Mouse (Mus musculus) hindbrain, postnatal 0 days (tissue): ENCODE data around the gene Col6a1. TPM values are rescaled to one million over a fixed set of nuclear protein-coding genes. Genes with fewer than 3 reads are reported as not detected.

ENCODE experiments used
- ATAC-seq: fragments of 200-750 bp; cut with Nextera tagmentation; 2 replicates; pipeline ENCODE4 v1.8.0; 2017; ENCODE audit warnings: mild to moderate bottlenecking, moderate TSS enrichment, moderate library complexity
- DNase-seq: peaks from one replicate; pipeline ENCODE4 v3.0.0-alpha.2; 2015; ENCODE audit warnings: low spot score
- H3K27ac ChIP-seq: fragments of 300-500 bp; sonication (generic); 2 replicates; pipeline ENCODE4 v1.5.1; 2014; ENCODE audit warnings: mild to moderate bottlenecking
- H3K27me3 ChIP-seq: fragments of 300-500 bp; sonication (generic); 2 replicates; pipeline ENCODE4 v1.6.1; 2014; ENCODE audit warnings: low read length, mixed read lengths; ENCODE audit not compliant: insufficient read depth
- H3K36me3 ChIP-seq: fragments of 300-500 bp; sonication (generic); 2 replicates; pipeline ENCODE4 v1.6.1; 2014; ENCODE audit warnings: low read length, mixed read lengths; ENCODE audit not compliant: insufficient read depth
- H3K4me1 ChIP-seq: fragments of 300-500 bp; sonication (generic); 2 replicates; pipeline ENCODE4 v1.6.1; 2014; ENCODE audit warnings: antibody characterized with exemption, low read length, mixed read lengths; ENCODE audit not compliant: insufficient read depth
- H3K4me2 ChIP-seq: fragments of 300-500 bp; sonication (generic); 2 replicates; pipeline ENCODE4 v1.6.1; 2014; ENCODE audit warnings: low read depth, mild to moderate bottlenecking, low read length, moderate library complexity, mixed read lengths
- H3K4me3 ChIP-seq: fragments of 300-500 bp; sonication (generic); 2 replicates; pipeline ENCODE4 v1.5.1; 2014; ENCODE audit warnings: low read length
- H3K9ac ChIP-seq: fragments of 300-500 bp; sonication (generic); replicated peaks from 2 replicates; pipeline ENCODE4 v1.6.1; 2014; ENCODE audit warnings: mild to moderate bottlenecking, low read length, moderate library complexity, mixed read lengths
- H3K9me3 ChIP-seq: fragments of 300-500 bp; sonication (generic); 2 replicates; pipeline ENCODE4 v1.6.1; 2016; ENCODE audit warnings: low read length, mixed read lengths
- CTCF ChIP-seq: IDR thresholded peaks from 2 replicates; pipeline ENCODE4 v1.5.1; 2016; ENCODE audit warnings: antibody characterized with exemption, control low read depth, low read depth
- WGBS: fragments of 180-500 bp; shearing (Covaris S2); extraction: QIAGEN DNeasy Blood & Tissue Kit; methylation state at CpG from one replicate; pipeline ENCODE4 v1.1.7; 2014; 5-methylcytosine and 5-hydroxymethylcytosine counted together
- polyA plus RNA-seq: library from polyadenylated mRNA; unstranded; fragments of >200 nt; fragmentation: Nextera tagmentation; extraction: Ambion mirVana; gene quantifications from 2 replicates; pipeline ENCODE4 v1.2.1, GENCODE M21; 2015
- total RNA-seq: library from RNA; depleted of rRNA; stranded (reverse); fragments of >200 nt; gene quantifications from 2 replicates; pipeline ENCODE4 v1.2.3, GENCODE M21; 2014; rRNA removed

Col6a1 gene
- 33.5 and 39.0 TPM in 2 replicates for total RNA-seq
- 23.2 and 27.0 TPM in 2 replicates for polyA plus RNA-seq

DNA sequence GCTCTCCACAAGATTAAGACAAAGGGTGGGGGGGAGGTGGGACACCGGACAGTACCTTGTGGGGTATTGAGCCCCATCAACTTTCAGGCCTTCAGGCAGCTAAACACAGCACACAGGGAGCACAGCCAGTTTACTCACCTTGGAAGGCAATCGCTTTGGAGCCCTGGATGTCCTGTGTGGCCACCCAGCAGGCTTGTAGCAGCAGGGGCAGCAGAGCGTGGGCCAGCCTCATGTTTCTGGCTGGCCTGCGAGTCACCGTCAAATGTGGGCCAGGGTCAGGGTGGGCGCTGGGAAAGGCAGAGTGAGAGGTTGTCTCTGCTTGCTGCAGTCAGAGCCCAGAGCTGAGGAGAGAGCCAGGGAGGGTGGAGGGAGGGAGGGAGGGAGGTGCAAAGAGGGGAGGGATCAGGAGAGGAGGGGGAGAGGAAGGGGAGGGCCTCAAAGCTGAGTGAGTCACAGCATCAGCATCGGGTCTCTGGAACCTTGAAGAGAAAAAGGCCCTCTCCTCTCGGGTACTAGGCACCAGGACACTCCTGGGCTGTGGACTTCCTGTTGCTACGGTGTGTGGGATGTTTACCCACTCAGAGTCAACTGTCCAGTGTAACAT is at the start of gene Col6a1:
Gene Col6a1, minus strand, starts transcription at position 487 of the 604 bp plus-strand sequence.
- peak within 1 kb of the TSS; percentile 4; the same call in 1 of the 2 replicates for H3K4me2 ChIP-seq
- H3K4me3 ChIP-seq = no peak within 1 kb of the TSS

DNA sequence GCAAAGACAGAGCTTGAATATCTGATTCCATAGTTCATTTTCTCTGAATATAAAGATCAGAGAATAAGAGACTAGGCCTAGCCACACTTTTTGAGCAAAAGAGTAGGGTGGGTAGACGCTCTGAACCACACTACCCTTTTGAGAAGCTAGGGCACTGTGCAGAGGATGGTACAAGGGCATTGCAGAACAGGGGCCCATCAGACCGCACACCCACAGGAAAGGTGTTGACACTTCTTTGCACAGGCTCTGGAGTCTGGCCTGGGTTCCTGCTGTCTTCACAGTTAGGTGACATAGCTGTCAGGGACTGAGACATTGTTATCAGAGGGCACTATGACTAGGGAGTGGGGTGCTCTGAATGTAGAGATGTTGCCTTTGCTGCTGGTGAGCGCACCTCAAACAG is 45.7 kb upstream of the Col6a1 start:
- no peak for ATAC-seq
- WGBS = 96% methylated on average over 3 of the region's 3 CpGs
- Histone ChIP-seq H3K9me3 (no peaks in the 10 kb centered on the region), H3K4me2 (no peak overlapping the region), H3K27me3 (no peaks in the 10 kb centered on the region), H3K4me1 (no peaks in the 10 kb centered on the region), H3K27ac (no peak overlapping the region), H3K9ac (no peak overlapping the region), H3K36me3 (peaks cover 14% of the 10 kb centered on the region; the same call in 1 of the 2 replicates), H3K4me3 (no peak overlapping the region)
- no peak for DNase-seq
- TF ChIP-seq CTCF = no peak

More for the DNA sequence above, at the start of gene Col6a1:
- 33% methylated on average over 9 of the region's 9 CpGs for WGBS
- Histone ChIP-seq H3K4me1 (no peaks in the 10 kb centered on the region; the same call in 1 of the 2 replicates), H3K9ac (no peak within 1 kb of the TSS), H3K9me3 (no peaks in the 10 kb centered on the region), H3K36me3 (no peaks in the 10 kb centered on the region), H3K27ac (no peak within 1 kb of the TSS), H3K27me3 (no peaks in the 10 kb centered on the region)
- ATAC-seq = no peak
- no peak for TF ChIP-seq CTCF
- DNase-seq = peak; percentile 8

DNA sequence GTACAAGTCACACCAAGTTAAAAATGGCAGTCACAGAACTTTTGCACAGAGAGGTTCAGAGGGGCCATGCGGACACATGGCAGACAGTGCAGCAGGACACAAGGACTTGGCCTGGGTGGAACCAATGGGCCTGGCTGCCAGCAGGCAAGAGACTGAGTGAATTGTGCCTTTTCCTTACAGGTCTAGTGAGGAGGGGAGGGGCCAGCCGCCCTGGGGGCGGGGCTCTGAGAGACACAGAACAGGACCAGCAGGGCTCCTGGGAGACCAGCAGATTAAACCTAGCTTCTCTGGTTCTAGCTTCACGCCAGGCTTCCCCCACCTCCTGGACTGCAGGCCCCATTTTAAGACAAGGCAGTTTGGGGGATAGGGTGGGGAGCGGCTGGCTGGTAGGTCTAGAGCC is 45.1 kb upstream of the Col6a1 start:
- TF ChIP-seq CTCF = no peak
- DNase-seq (no peak), ATAC-seq (no peak)
- no peak overlapping the region for H3K4me2 ChIP-seq
- 64% methylated on average over 5 of the region's 5 CpGs for WGBS
- no peaks in the 10 kb centered on the region for H3K9me3 ChIP-seq
- no peak overlapping the region for H3K4me3 ChIP-seq
- H3K27ac ChIP-seq = no peak overlapping the region
- H3K36me3 ChIP-seq = peaks cover 14% of the 10 kb centered on the region; the same call in 1 of the 2 replicates
- no peak overlapping the region for H3K9ac ChIP-seq
- no peaks in the 10 kb centered on the region for H3K27me3 ChIP-seq
- no peaks in the 10 kb centered on the region for H3K4me1 ChIP-seq

DNA sequence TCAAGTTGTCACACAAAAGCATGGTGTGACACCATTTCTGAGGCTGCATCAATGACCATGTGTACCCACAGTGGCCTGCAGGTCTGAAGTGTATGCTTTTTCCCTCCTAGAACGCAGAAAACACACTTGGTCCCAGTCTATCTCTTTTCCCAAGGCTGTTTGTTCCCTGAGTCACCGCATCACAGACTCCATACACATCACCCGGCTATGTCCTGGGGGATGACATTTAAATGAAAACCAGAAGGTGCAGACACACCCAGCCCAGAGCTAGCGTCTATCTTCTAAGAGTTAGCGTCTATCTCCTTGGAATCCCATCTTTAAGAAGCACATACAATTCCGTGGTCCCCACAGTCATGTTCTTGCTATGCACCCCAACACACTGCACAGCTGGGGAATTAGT is 43.6 kb upstream of the Col6a1 start:
- H3K27ac ChIP-seq = no peak overlapping the region
- no peaks in the 10 kb centered on the region for H3K9me3 ChIP-seq
- H3K27me3 ChIP-seq = no peaks in the 10 kb centered on the region
- no peak overlapping the region for H3K4me3 ChIP-seq
- H3K36me3 ChIP-seq = peaks cover 14% of the 10 kb centered on the region; the same call in 1 of the 2 replicates
- no peak for TF ChIP-seq CTCF
- H3K9ac ChIP-seq = no peak overlapping the region
- ATAC-seq = no peak
- H3K4me1 ChIP-seq = no peaks in the 10 kb centered on the region
- no peak for DNase-seq
- H3K4me2 ChIP-seq = no peak overlapping the region
- 94% methylated on average over 6 of the region's 6 CpGs for WGBS

DNA sequence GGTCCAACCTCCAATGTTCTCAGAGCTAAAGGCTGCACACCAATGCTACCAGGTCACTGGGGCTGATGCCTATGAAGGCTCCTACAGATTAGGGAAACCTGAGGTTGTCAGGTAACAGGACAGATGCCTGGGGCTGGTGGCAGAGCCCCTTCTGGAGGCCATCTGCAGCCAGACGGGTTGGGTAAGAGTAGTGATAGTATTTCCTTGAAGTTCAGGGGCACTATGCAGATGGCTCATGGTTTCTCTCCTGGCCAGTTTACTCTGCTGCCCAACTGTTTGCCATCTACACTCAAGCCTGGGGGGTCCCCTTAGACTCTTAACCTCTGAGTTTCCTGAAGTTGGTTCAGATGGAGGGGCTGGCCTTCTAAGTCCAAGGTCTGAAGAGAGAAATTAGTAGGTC is 40.2 kb upstream of the Col6a1 start:
- Histone ChIP-seq H3K9ac (no peak overlapping the region), H3K9me3 (no peaks in the 10 kb centered on the region), H3K4me1 (no peaks in the 10 kb centered on the region), H3K36me3 (peaks cover 8% of the 10 kb centered on the region; the same call in 1 of the 2 replicates), H3K4me2 (no peak overlapping the region), H3K27ac (no peak overlapping the region), H3K4me3 (no peak overlapping the region), H3K27me3 (no peaks in the 10 kb centered on the region)
- TF ChIP-seq CTCF = no peak
- 96% methylated on average over 1 of the region's 1 CpGs for WGBS
- ATAC-seq (no peak), DNase-seq (no peak)

DNA sequence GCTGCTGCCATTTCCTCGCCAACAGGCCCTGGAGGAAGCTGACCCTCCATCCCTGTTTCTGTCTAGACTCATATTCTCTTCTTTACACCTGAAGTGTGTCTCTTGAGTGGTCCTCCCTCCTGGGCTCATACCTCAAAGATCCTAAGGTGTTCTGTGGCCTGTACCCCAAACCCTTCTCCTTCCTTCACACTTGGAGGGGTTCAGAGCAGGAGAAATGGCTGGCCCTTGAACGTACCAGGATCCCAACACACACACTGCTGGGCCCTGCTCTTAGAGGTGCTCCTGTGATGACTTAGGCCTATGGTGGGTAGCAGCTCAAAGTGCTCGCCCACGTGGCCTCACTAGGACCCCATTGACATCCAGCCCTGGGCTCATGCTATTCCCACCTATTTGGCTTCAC is 39.0 kb upstream of the Col6a1 start:
- no peaks in the 10 kb centered on the region for H3K9me3 ChIP-seq
- 93% methylated on average over 4 of the region's 4 CpGs for WGBS
- H3K9ac ChIP-seq = no peak overlapping the region
- DNase-seq (no peak), ATAC-seq (no peak)
- no peak overlapping the region for H3K4me2 ChIP-seq
- peaks cover 7% of the 10 kb centered on the region; the same call in 1 of the 2 replicates for H3K36me3 ChIP-seq
- H3K27ac ChIP-seq = no peak overlapping the region
- TF ChIP-seq CTCF = no peak
- no peak overlapping the region for H3K4me3 ChIP-seq
- no peaks in the 10 kb centered on the region for H3K27me3 ChIP-seq
- no peaks in the 10 kb centered on the region for H3K4me1 ChIP-seq

DNA sequence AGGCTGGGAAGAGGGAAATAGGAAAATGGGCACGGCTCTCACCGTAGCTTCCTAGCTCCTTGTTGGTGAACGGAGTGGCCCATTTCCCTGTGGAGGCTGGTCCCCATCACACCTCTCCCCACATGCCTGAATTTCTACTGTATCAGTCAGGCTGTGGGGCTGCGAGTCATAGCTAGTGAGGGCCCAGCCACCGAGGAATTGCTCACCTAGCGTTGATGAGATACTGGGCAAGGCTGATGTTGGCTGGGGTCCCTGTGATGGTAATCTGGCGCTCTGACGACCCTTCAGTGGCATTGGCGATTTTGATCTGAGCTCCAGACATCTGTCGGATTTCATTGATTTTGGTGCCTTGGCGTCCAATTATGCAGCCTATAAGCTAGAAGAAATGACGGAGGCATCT is 37.0 kb upstream of the Col6a1 start:
- DNase-seq = no peak
- no peaks in the 10 kb centered on the region for H3K4me1 ChIP-seq

More for the DNA sequence above, 37.0 kb upstream of the Col6a1 start:
- TF ChIP-seq CTCF = no peak
- H3K9ac ChIP-seq = no peak overlapping the region
- peaks cover 7% of the 10 kb centered on the region; the same call in 1 of the 2 replicates for H3K36me3 ChIP-seq
- no peaks in the 10 kb centered on the region for H3K27me3 ChIP-seq
- H3K27ac ChIP-seq = no peak overlapping the region
- H3K4me2 ChIP-seq = no peak overlapping the region
- 91% methylated on average over 12 of the region's 12 CpGs for WGBS
- no peaks in the 10 kb centered on the region for H3K9me3 ChIP-seq
- no peak overlapping the region for H3K4me3 ChIP-seq
- no peak for ATAC-seq
